Mouse (Mus musculus): Measurements from ENCODE around the gene Atxn7l1. TPM values are rescaled to one million over a fixed set of nuclear protein-coding genes. Genes with fewer than 3 reads are reported as not detected.

Atxn7l1 gene
- polyA plus RNA-seq, 1 experiment from 2014 or later, result 18.7 TPM

DNA sequence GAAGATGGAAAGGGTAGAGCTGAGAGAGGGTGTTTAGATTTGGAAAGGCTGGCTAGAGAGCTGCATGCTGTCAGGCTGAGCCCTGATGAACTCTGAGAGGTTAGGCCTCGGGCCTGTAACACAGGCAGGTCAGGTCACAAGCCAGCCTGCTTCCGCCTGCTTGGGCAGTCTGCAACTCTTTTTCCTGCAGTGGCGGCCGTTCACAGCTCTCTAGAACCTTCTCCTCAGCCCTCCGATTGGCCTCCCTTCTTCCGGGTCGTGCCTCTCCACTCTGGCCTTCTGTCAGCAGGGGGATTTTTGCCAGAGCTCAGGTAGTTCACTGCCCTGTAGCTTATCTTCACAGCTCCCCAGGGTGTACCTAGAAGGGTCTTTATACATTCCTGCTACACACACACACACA is 26.7 kb downstream of the Atxn7l1 start:
- no peaks in the 10 kb centered on the region for H3K36me3 ChIP-seq (ENCODE audit: control insufficient read depth, insufficient read depth, low read length)
- H3K27me3 ChIP-seq (replicated peaks; ENCODE audit: control insufficient read depth, insufficient read depth, low read length), result no peaks in the 10 kb centered on the region
- no peaks in the 10 kb centered on the region for H3K9me3 ChIP-seq (ENCODE audit: control insufficient read depth, low read length)
- peaks cover 15% of the 10 kb centered on the region for H3K4me1 ChIP-seq (ENCODE audit: control insufficient read depth, insufficient read depth, low read depth, low read length)
- no peak overlapping the region for H3K9ac ChIP-seq (ENCODE audit: low read depth, low read length)
- H3K4me3 ChIP-seq (ENCODE audit: low read length), result no peak overlapping the region
- WGBS, result 89% methylated on average over 7 of the region's 7 CpGs
- H3K27ac ChIP-seq (ENCODE audit: low read depth, low read length), result no peak overlapping the region
- no peak overlapping the region for H3K4me2 ChIP-seq (ENCODE audit: low read length)
- 0 out of 2 replicates have a peak, but pooled peaks have one; percentile 1 for ATAC-seq

DNA sequence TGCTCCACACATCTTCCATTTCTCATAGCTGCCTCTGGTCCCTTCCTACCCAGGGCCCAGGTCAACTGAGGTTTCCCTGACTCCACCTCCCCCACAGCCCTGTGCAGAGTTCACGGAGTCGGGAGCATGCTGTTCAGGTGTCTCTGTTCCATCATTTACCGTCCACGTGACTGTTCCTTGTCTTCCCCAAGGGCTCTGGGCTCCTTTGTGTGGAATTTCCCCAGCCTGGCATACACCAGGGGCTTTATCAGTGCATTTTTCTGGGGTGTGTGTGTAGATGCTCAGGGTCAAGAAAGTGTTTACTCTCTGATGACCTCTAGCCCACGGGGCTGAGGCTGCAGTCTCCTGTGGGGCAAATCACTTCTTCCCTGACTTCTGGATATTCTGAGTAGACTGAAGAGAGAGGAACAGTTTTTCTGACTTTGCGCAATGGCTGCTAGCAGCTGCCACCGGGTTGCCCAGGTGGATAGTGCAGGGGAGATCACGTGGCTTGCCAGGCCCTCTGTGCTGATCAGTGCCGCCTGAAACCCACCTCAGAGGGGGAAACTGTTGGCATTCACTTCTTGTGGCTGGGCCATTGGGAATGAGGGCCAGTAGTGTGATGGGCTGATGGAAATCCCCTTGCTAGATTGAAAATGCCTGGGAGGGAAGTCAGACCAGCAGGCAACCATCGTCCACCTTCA is 27.3 kb downstream of the Atxn7l1 start:
- no peaks in the 10 kb centered on the region for H3K36me3 ChIP-seq (ENCODE audit: control insufficient read depth, insufficient read depth, low read length)
- no peak overlapping the region for H3K4me3 ChIP-seq (ENCODE audit: low read length)
- H3K4me1 ChIP-seq (ENCODE audit: control insufficient read depth, insufficient read depth, low read depth, low read length), result peaks cover 15% of the 10 kb centered on the region
- no peak overlapping the region for H3K4me2 ChIP-seq (ENCODE audit: low read length)
- H3K9ac ChIP-seq (ENCODE audit: low read depth, low read length), result no peak overlapping the region
- 62% methylated on average over 10 of the region's 10 CpGs for WGBS
- peak; percentile 25 for ATAC-seq
- H3K27ac ChIP-seq (ENCODE audit: low read depth, low read length), result no peak overlapping the region
- H3K9me3 ChIP-seq (ENCODE audit: control insufficient read depth, low read length), result no peaks in the 10 kb centered on the region
- no peaks in the 10 kb centered on the region for H3K27me3 ChIP-seq (replicated peaks; ENCODE audit: control insufficient read depth, insufficient read depth, low read length)

DNA sequence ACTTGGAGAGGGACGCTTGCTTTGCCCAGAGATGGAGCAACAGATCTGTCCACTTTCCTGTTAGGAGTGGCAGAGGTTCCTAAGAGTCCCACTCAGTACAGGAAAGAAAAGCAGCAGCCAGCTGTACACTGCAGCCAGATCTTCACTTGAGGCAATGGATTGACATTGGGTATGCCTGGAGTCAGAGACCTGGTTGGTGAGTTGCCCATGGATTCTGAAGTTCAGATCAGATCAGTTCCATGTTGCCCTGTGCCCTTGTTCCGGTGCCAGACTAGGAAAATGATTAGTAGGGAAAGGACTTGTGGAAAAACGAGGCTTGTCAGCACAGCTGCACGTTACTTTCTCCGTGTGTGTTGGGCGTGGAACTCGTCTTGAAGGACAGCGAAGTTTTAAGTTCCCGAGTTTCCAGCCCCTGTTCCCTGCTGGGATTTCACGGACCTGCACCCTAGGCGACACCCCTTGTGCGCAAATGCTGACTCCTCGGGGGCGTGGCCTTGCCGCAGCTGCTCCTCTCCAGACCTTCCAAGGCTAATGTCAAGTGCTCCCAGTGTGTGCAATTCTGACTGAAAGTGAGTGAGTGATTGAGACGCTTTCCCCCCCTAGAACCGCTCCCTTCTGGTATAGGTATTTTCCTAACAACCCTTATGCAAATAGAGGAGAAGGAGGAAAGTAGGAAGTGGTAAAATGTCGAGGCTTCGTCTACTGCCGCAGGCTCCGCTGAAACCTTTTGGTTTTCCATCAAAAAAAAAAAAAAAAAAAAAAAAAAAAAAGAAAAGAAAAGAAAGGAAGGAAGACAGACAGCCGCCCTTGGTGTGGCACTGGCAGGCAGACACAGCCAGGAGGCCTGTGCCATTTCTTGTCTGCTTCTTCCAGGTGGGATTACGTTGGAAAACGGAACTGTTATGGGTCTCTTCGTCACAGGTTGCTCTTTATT is 28.4 kb downstream of the Atxn7l1 start:
- Histone ChIP-seq H3K27ac (ENCODE audit: low read depth, low read length) (0 out of 2 replicates have a peak overlapping the region, but pooled peaks have one; percentile 5), H3K4me3 (ENCODE audit: low read length) (peak overlapping the region; percentile 21; the same call in 1 of the 2 replicates), H3K9me3 (ENCODE audit: control insufficient read depth, low read length) (no peaks in the 10 kb centered on the region), H3K27me3 (replicated peaks; ENCODE audit: control insufficient read depth, insufficient read depth, low read length) (no peaks in the 10 kb centered on the region), H3K4me2 (ENCODE audit: low read length) (peak overlapping the region; percentile 53), H3K9ac (ENCODE audit: low read depth, low read length) (peak overlapping the region; percentile 50), H3K36me3 (ENCODE audit: control insufficient read depth, insufficient read depth, low read length) (no peaks in the 10 kb centered on the region), H3K4me1 (ENCODE audit: control insufficient read depth, insufficient read depth, low read depth, low read length) (peaks cover 15% of the 10 kb centered on the region)
- peak; percentile 25; the same call in 1 of the 2 replicates for ATAC-seq
- 7% methylated on average over 25 of the region's 25 CpGs for WGBS

DNA sequence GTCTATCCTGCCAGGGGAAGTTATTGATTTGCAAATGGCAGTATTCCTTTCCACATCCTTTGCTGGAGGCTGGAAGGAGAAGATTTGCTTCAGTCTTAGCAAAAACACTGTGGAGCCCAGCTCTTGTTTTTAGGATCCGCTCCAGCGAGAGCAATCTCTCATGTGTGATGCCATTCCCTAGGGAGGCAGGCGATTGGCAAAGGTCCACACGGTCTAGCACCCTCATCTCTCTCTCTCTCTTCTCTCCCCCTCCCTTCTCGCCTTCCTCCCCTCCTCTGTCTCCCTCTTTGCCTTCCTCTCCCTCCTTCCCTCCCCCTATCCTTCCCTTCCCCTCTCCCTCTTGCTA is 29.0 kb downstream of the Atxn7l1 start:
- Histone ChIP-seq H3K9ac (ENCODE audit: low read depth, low read length) (no peak overlapping the region; the same call in 1 of the 2 replicates), H3K4me2 (ENCODE audit: low read length) (peak overlapping the region; percentile 53), H3K4me1 (ENCODE audit: control insufficient read depth, insufficient read depth, low read depth, low read length) (peaks cover 15% of the 10 kb centered on the region), H3K27ac (ENCODE audit: low read depth, low read length) (0 out of 2 replicates have a peak overlapping the region, but pooled peaks have one; percentile 5), H3K27me3 (replicated peaks; ENCODE audit: control insufficient read depth, insufficient read depth, low read length) (no peaks in the 10 kb centered on the region), H3K9me3 (ENCODE audit: control insufficient read depth, low read length) (no peaks in the 10 kb centered on the region), H3K36me3 (ENCODE audit: control insufficient read depth, insufficient read depth, low read length) (no peaks in the 10 kb centered on the region), H3K4me3 (ENCODE audit: low read length) (0 out of 2 replicates have a peak overlapping the region, but pooled peaks have one; percentile 21)
- no peak for ATAC-seq
- 30% methylated on average over 5 of the region's 5 CpGs for WGBS

DNA sequence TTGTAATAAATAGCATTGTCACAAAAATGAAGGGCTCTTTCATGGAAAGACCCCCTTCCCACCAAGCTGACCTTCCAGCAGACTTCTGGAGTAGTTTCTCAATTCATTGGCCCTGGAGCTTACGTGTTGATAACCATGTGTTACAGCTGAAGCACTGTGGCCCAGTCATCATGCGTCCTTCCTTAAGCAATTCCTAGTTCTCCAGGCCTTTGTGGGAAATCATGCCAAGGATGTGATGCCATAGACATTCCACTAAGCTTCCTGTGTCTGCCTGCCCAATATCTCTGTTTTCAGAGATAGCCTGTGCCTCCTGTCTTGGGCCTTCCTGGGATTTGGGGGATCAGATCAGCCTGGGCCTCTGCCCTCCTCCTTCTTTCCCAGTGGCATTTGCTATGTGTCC is 32.9 kb downstream of the Atxn7l1 start:
- peaks cover 15% of the 10 kb centered on the region for H3K4me1 ChIP-seq (ENCODE audit: control insufficient read depth, insufficient read depth, low read depth, low read length)
- no peak overlapping the region for H3K4me2 ChIP-seq (ENCODE audit: low read length)
- H3K27me3 ChIP-seq (replicated peaks; ENCODE audit: control insufficient read depth, insufficient read depth, low read length), result no peaks in the 10 kb centered on the region
- H3K4me3 ChIP-seq (ENCODE audit: low read length), result no peak overlapping the region
- H3K36me3 ChIP-seq (ENCODE audit: control insufficient read depth, insufficient read depth, low read length), result no peaks in the 10 kb centered on the region
- WGBS, result 85% methylated on average over 2 of the region's 2 CpGs
- H3K27ac ChIP-seq (ENCODE audit: low read depth, low read length), result no peak overlapping the region
- H3K9ac ChIP-seq (ENCODE audit: low read depth, low read length), result no peak overlapping the region
- H3K9me3 ChIP-seq (ENCODE audit: control insufficient read depth, low read length), result no peaks in the 10 kb centered on the region
- no peak for ATAC-seq

DNA sequence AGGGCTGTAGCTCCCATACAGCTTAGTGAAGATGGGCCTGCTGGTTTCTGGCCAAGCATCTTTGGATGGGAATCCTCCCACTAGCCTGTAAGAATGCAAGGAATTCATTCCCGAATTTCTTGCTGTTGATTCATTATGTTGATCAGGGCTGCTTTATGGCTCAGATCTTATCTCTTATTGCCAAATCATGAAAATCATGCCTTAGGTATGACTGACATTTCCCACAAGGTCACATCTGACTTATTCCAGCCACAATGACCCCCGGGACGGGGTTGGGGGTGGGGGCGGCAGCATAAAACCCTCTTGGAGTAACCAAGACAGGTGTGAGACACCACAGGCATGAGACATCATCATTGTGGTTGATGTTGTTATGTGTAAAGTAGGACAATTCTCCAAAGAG is 34.4 kb downstream of the Atxn7l1 start:
- Histone ChIP-seq H3K4me2 (ENCODE audit: low read length) (no peak overlapping the region), H3K27me3 (replicated peaks; ENCODE audit: control insufficient read depth, insufficient read depth, low read length) (no peaks in the 10 kb centered on the region), H3K4me1 (ENCODE audit: control insufficient read depth, insufficient read depth, low read depth, low read length) (peaks cover 4% of the 10 kb centered on the region), H3K27ac (ENCODE audit: low read depth, low read length) (no peak overlapping the region), H3K9ac (ENCODE audit: low read depth, low read length) (no peak overlapping the region), H3K36me3 (ENCODE audit: control insufficient read depth, insufficient read depth, low read length) (no peaks in the 10 kb centered on the region), H3K4me3 (ENCODE audit: low read length) (no peak overlapping the region), H3K9me3 (ENCODE audit: control insufficient read depth, low read length) (no peaks in the 10 kb centered on the region)
- 97% methylated on average over 4 of the region's 4 CpGs for WGBS
- ATAC-seq, result no peak

DNA sequence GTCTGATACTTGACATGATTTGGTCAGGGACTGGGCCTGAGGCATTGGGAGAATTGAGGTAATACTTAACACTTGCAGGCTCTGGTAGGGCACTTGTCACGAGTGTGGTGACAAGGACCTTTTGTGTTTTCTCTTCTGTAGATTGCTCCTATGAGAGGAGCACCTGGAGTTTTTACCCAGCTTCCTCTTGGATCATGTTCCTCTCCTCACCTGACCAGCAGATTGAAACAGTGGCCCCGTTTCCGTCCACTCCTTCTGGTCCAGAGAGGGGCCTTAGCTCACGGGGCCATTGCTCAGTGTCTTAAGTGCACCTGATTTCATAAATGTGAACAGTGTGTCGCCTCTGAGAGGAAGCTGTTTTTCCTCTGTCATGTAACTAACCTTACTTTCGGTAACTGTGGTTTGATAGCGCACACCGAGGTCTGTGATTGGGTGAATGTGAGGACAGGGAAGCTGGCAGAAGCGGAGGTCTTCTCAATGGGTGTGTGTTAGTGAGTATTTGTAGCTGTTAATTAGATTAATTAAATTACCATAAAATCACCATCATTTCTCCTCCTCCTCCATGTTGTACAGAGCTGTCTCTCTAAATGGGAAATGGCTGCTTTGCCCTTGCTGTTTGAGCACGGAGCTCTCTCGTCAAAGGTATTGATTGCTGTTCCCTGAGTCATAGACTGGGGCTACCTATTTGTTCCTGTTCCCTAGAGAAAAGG is 35.1 kb downstream of the Atxn7l1 start:
- H3K4me2 ChIP-seq (ENCODE audit: low read length), result no peak overlapping the region
- peak; percentile 41; the same call in 1 of the 2 replicates for ATAC-seq
- WGBS, result 70% methylated on average over 11 of the region's 11 CpGs
- H3K9me3 ChIP-seq (ENCODE audit: control insufficient read depth, low read length), result no peaks in the 10 kb centered on the region
- H3K9ac ChIP-seq (ENCODE audit: low read depth, low read length), result no peak overlapping the region
- no peak overlapping the region for H3K27ac ChIP-seq (ENCODE audit: low read depth, low read length)
- H3K27me3 ChIP-seq (replicated peaks; ENCODE audit: control insufficient read depth, insufficient read depth, low read length), result no peaks in the 10 kb centered on the region
- peaks cover 4% of the 10 kb centered on the region for H3K4me1 ChIP-seq (ENCODE audit: control insufficient read depth, insufficient read depth, low read depth, low read length)
- no peak overlapping the region for H3K4me3 ChIP-seq (ENCODE audit: low read length)
- H3K36me3 ChIP-seq (ENCODE audit: control insufficient read depth, insufficient read depth, low read length), result no peaks in the 10 kb centered on the region

DNA sequence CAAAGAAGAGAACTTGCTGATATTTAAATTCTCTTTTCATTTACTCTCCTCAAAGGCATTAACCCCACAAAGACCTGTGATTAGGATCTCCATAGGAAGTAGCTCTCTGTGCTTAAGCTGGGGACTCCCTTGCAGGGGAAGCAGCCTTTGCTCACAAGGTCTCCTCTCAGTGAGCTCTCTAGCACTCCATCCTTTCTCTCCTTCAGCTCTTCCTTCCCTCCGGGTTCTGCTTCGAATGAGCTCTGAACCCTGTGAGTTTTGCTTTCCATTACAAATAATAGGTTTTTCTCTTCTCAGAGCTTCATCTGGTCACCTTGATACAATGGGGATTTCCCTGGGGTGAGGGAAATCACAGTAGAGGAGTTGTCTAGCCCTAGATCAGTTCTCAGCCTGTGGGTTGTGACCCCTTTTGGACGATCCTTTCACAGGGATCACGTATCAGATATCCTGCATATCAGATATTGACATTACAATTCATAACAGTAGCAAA is 35.7 kb downstream of the Atxn7l1 start:
- H3K9ac ChIP-seq (ENCODE audit: low read depth, low read length), result no peak overlapping the region
- no peak overlapping the region for H3K27ac ChIP-seq (ENCODE audit: low read depth, low read length)
- no peaks in the 10 kb centered on the region for H3K36me3 ChIP-seq (ENCODE audit: control insufficient read depth, insufficient read depth, low read length)
- no peaks in the 10 kb centered on the region for H3K9me3 ChIP-seq (ENCODE audit: control insufficient read depth, low read length)
- H3K4me3 ChIP-seq (ENCODE audit: low read length), result no peak overlapping the region
- no peak for ATAC-seq
- H3K4me1 ChIP-seq (ENCODE audit: control insufficient read depth, insufficient read depth, low read depth, low read length), result peaks cover 4% of the 10 kb centered on the region
- WGBS, result 67% methylated on average over 4 of the region's 4 CpGs
- H3K27me3 ChIP-seq (replicated peaks; ENCODE audit: control insufficient read depth, insufficient read depth, low read length), result no peaks in the 10 kb centered on the region
- no peak overlapping the region for H3K4me2 ChIP-seq (ENCODE audit: low read length)

Data from hindbrain, embryonic 16.5 days (tissue).